Mouse (Mus musculus): ENCODE data around the gene Gm9964.

DNA sequence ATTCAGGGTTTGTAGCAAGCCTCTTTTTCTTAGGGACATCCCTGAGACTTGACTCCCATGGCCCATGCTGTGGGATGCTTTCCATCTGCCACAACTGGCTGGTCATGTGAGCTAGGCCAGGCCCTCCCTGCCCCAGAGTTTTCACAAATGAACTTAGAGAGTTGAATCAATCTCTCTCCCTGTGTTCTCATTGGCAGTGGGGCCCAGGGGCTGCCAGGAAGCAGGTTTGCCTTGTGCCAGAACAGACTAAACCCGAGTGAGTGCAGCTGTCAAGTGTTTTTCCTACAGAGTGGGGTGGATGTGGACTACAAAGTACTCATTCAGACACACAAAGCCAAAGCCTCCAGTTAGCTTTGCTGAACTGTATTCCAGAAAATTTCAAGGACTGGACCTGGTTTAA is 29.5 kb downstream of the Gm9964 start:
- TF ChIP-seq CTCF (IDR thresholded peaks at IDR 0.05), result no peak
- TF ChIP-seq EP300 (IDR thresholded peaks at IDR 0.05), result no peak

All from lung, postnatal 0 days (tissue).